In the genomic region with DNA sequence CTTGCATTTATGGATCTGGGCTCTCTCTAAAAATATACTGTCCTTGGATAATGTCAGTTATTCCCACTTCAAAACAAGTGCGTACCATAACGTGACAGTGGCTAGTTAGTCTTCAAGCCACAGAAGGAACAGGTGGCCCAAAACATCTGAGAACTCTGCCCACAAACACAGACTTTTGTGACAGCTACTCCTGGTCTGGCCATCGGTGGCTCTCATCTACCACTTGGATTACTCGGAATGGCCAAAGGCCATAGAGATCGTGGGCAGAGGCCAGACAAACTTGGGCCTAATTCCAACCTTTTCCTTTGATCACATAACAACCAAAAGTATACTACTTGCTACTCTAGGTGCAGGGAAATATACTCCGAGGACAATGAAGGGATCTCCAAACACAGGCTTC, we compare ENCODE assay signal across 2 mouse cellular contexts.
TF ChIP-seq lines count a peak whose summit lies in the region.

No protein-coding gene starts in this region.

TF ChIP-seq in CH12.LX, 34 proteins besides CTCF, POLR2A, EP300 and RAD21:
- TF ChIP-seq PAX5 (IDR thresholded peaks at IDR 0.05; ENCODE audit: low read length): no peak
- TF ChIP-seq MAZ (IDR thresholded peaks at IDR 0.05; ENCODE audit: low read depth, low read length): no peak
- TF ChIP-seq CHD1 (IDR thresholded peaks at IDR 0.05; ENCODE audit: low read depth, low read length): no peak
- TF ChIP-seq KAT2A (IDR thresholded peaks at IDR 0.05; ENCODE audit: insufficient replicate concordance, low read length): no peak
- TF ChIP-seq MAFK (IDR thresholded peaks at IDR 0.05; ENCODE audit: insufficient replicate concordance, low read length): no peak
TF ChIP-seq in CH12.LX: peak in this region for 0.

TF ChIP-seq in myocyte, 11 proteins besides CTCF, POLR2A, EP300 and RAD21:
- TF ChIP-seq MAX (IDR thresholded peaks at IDR 0.05; ENCODE audit: low read depth): no peak
- TF ChIP-seq E2F4 (IDR thresholded peaks at IDR 0.05; ENCODE audit: insufficient read depth): no peak
- TF ChIP-seq USF1 (IDR thresholded peaks at IDR 0.05; ENCODE audit: low read depth): no peak
- TF ChIP-seq REST (IDR thresholded peaks at IDR 0.05; ENCODE audit: insufficient read depth, insufficient read length): no peak
- TF ChIP-seq MYOG (IDR thresholded peaks at IDR 0.05; ENCODE audit: control insufficient read depth in 1 of 3, insufficient read depth in 1 of 3, insufficient read length in 2 of 3, low read depth in 2 of 3): peak in 1 of 3 experiments; percentile 76
- TF ChIP-seq TCF3 (IDR thresholded peaks at IDR 0.05; ENCODE audit: insufficient read length, low read depth): no peak
- TF ChIP-seq TCF12 (IDR thresholded peaks at IDR 0.05; ENCODE audit: insufficient read depth, poor library complexity, severe bottlenecking): peak; percentile 86
- TF ChIP-seq MYOD1 (IDR thresholded peaks at IDR 0.05; ENCODE audit: control insufficient read depth in 1 of 3, insufficient read length in 2 of 3, low read depth in 2 of 3): peak in 1 of 3 experiments; percentile 39
